Mouse (Mus musculus) liver, adult 2 months (tissue): ENCODE results near the gene Amigo3. TPM values are rescaled to one million over a fixed set of nuclear protein-coding genes. Genes with fewer than 3 reads are reported as not detected.

ENCODE experiments used
- DNase-seq: peaks from one replicate; pipeline ENCODE4 v3.0.0-alpha.2; 2011; ENCODE audit warnings: low read depth, low spot score; ENCODE audit errors: extremely low read depth
- H3K27ac ChIP-seq: fragments of 200-500 bp; replicated peaks from 2 replicates; pipeline ENCODE4 v1.5.1; 2012; ENCODE audit warnings: low read depth, mild to moderate bottlenecking, control low read depth, inconsistent platforms, low read length; ENCODE audit not compliant: insufficient read depth
- H3K27me3 ChIP-seq: fragments of 200-500 bp; 2 replicates; pipeline ENCODE4 v1.6.1; 2012; ENCODE audit warnings: mild to moderate bottlenecking, moderate library complexity, low read length, inconsistent platforms; ENCODE audit not compliant: control insufficient read depth, insufficient read depth
- H3K36me3 ChIP-seq: fragments of 200-500 bp; 2 replicates; pipeline ENCODE4 v1.6.1; 2012; ENCODE audit warnings: low read length, inconsistent platforms; ENCODE audit not compliant: control insufficient read depth, insufficient read depth
- H3K4me1 ChIP-seq: fragments of 200-500 bp; 2 replicates; pipeline ENCODE4 v1.6.1; 2011; ENCODE audit warnings: low read length; ENCODE audit not compliant: control insufficient read depth, insufficient read depth
- H3K4me3 ChIP-seq: fragments of 200-500 bp; 2 replicates; pipeline ENCODE4 v1.5.1; 2011; ENCODE audit warnings: low read depth, mild to moderate bottlenecking, control low read depth, low read length, moderate library complexity; ENCODE audit not compliant: insufficient read depth
- H3K79me2 ChIP-seq: fragments of 200-500 bp; 2 replicates; pipeline ENCODE4 v1.6.1; 2012; ENCODE audit warnings: inconsistent platforms, mild to moderate bottlenecking, low read length, moderate library complexity; ENCODE audit not compliant: control insufficient read depth, insufficient read depth
- H3K9ac ChIP-seq: fragments of 200-500 bp; 2 replicates; pipeline ENCODE4 v1.6.1; 2012; ENCODE audit warnings: low read depth, mild to moderate bottlenecking, control low read depth, inconsistent platforms, low read length
- CTCF ChIP-seq: fragments of 200-500 bp; IDR thresholded peaks from 2 replicates; pipeline ENCODE4 v1.5.1; 2011; ENCODE audit warnings: low read depth, low read length, control low read depth
- POLR2A ChIP-seq: fragments of 200-500 bp; IDR thresholded peaks from 2 replicates; pipeline ENCODE4 v1.6.1; 2011; ENCODE audit warnings: low read length, control low read depth; ENCODE audit not compliant: insufficient read depth; ENCODE audit errors: extremely low read depth
- WGBS: fragments of 180-500 bp; shearing (Covaris S2); methylation state at CpG from one replicate; pipeline ENCODE4 v1.1.7; 2018; 5-methylcytosine and 5-hydroxymethylcytosine counted together
- polyA plus RNA-seq: library from polyadenylated mRNA; depleted of rRNA; stranded (reverse); fragments of >200 nt; gene quantifications from 2 replicates; pipeline ENCODE4 v1.2.3, GENCODE M21; 2012
- total RNA-seq: library from RNA; depleted of rRNA; stranded (reverse); fragments of >200 nt; gene quantifications from 2 replicates; pipeline ENCODE4 v1.2.3, GENCODE M21; 2014

Gene Amigo3
- total and polyA plus RNA-seq, 2 experiments, result 0.37 to 2.8 TPM

DNA sequence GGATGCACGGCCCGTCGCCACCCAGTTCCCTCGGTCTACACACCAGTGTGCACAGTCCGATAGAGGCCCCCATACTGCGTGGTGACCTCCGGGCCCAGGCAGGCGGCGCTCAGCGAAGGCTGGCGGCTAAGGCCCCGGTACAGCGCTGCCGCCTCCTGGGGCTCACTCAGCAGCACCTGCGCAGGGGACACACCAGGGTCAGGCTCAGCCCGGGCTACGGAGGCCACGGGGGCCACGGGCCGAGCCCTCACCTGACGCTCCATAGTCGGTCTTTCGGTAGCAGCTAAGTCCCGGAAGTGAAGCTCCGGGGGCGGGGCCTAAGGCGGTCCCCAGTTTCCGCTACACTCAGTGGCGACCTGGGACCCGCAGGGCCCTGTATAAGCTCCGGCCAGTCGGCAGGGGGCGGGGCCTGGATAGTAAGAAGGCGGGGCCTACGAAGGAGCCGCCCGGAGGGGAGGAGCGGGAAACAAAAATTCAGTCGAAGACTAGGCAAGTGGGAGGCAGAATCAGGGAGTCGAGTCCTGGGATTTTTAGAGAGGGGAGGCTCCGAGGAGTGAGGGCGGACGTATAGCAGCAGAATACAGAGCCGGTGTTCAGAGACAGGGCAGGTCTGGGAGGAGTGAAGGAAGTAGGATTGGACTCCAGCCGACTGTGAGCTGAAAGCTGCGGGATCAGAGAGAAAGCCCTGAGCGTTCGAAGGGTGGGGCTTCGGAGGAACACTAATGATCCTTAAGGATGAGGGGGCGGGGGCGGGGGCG is 41.4 kb downstream of the Amigo3 start, which contains the start of gene Apeh:
TSS of gene Apeh (minus strand) at position 423 of the 758 bp plus-strand sequence.
- Histone ChIP-seq H3K4me3 (peak within 1 kb of the TSS; percentile 75), H3K9ac (peak within 1 kb of the TSS; percentile 94), H3K27me3 (no peaks in the 10 kb centered on the region), H3K36me3 (peaks cover 10% of the 10 kb centered on the region; the same call in 1 of the 2 replicates), H3K79me2 (peaks cover 3% of the 10 kb centered on the region; the same call in 1 of the 2 replicates), H3K4me1 (peaks cover 13% of the 10 kb centered on the region), H3K27ac (peak within 1 kb of the TSS; percentile 74)
- under 1% methylated on average over 52 of the region's 52 CpGs for WGBS
- peak; percentile 75 for TF ChIP-seq POLR2A
- TF ChIP-seq CTCF, result no peak
- DNase-seq, result peak; percentile 82

DNA sequence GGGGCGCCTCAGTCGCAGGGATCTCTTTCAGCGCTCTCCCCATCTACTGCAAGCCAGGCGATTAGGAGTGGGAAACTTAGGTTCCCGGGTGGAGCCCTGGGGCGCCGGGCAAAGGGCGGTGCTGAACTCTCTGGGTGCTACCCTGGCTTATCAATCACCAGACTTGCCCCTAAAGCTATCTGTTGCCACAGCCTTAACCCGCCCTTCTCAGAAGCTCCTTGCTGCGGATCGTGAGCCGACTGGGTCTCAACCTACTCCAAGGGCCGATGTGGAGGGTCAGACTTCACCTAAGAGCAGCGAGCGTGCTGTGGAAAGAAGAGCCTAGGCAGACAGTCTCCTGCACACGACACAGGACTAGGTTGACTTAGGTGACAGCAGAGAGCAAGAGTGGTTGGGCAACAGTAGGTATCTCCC is 42.0 kb downstream of the Amigo3 start:
- DNase-seq, result peak; percentile 62
- peak overlapping the region; percentile 45 for H3K4me3 ChIP-seq
- H3K9ac ChIP-seq, result peak overlapping the region; percentile 45
- H3K27me3 ChIP-seq, result no peaks in the 10 kb centered on the region
- WGBS, result under 1% methylated on average over 16 of the region's 16 CpGs
- no peak for TF ChIP-seq POLR2A
- no peak for TF ChIP-seq CTCF
- H3K27ac ChIP-seq, result peak overlapping the region; percentile 64
- peaks cover 3% of the 10 kb centered on the region; the same call in 1 of the 2 replicates for H3K79me2 ChIP-seq
- peaks cover 13% of the 10 kb centered on the region for H3K4me1 ChIP-seq
- H3K36me3 ChIP-seq, result peaks cover 3% of the 10 kb centered on the region; the same call in 1 of the 2 replicates

DNA sequence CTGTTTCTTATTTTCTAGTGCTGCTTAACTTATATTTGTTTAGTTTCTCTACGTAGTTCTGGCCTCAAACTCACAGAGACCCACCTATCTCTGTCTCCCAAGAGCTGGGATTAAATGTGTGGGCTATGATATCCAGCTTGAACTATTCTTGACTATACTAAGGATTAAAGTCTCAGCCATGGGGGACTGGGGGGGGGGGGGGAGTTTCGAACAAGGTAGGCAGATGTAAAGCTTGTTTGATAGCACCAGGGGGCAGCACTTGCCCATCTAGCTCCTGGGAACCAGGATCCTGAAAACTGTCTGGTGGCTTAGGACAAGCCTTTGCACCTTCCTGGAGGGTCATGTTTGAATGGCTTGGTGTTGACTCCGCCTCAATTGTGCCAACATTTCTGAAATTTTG is 42.6 kb downstream of the Amigo3 start:
- Histone ChIP-seq H3K27me3 (no peaks in the 10 kb centered on the region), H3K4me1 (peaks cover 13% of the 10 kb centered on the region), H3K27ac (peak overlapping the region; percentile 37), H3K36me3 (peaks cover 3% of the 10 kb centered on the region; the same call in 1 of the 2 replicates), H3K9ac (no peak overlapping the region), H3K4me3 (no peak overlapping the region; the same call in 1 of the 2 replicates), H3K79me2 (peaks cover 3% of the 10 kb centered on the region; the same call in 1 of the 2 replicates)
- TF ChIP-seq CTCF (peak; percentile 79), POLR2A (no peak)
- peak; percentile 76 for DNase-seq
- 5% methylated on average over 3 of the region's 3 CpGs for WGBS

DNA sequence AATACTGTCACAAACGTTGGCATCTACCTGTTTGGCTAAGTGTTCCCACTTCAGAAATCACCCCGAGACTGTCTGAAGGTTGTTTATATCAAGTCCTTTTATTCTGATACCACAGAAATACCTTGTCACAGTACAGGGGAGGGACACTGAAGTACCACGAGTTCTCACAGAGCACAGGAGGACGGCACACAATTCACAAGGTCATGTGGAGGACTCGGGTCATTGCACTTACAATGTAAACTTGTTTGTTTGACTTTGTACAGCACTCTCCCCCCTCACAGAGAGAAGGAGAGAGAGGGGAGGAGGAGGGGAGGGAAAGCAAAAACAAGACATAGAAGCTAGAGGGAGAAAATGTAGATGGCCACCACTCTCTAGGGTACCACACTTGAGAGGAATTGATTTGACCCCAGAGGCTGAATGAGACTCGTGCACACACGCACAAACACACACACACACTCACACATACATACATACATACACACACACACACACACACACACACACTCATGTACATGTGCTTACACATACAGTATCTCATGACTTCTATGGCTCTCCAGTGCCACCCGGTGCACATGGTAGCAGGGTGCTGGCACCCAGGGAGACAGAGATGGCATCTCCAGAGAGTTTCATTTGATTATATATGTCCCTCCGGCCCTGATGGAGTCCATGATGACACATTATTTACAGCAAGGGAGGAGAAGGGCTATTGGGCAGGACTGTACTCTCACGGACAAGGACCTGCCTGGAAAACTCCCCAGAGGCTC is 43.2 kb downstream of the Amigo3 start:
- peak overlapping the region; percentile 37 for H3K27ac ChIP-seq
- peaks cover 2% of the 10 kb centered on the region; the same call in 1 of the 2 replicates for H3K36me3 ChIP-seq
- no peak overlapping the region for H3K4me3 ChIP-seq
- peaks cover 3% of the 10 kb centered on the region; the same call in 1 of the 2 replicates for H3K79me2 ChIP-seq
- H3K4me1 ChIP-seq, result peaks cover 11% of the 10 kb centered on the region
- DNase-seq, result peak; percentile 90
- no peaks in the 10 kb centered on the region for H3K27me3 ChIP-seq
- H3K9ac ChIP-seq, result no peak overlapping the region
- WGBS, result 33% methylated on average over 10 of the region's 10 CpGs
- no peak for TF ChIP-seq POLR2A
- TF ChIP-seq CTCF, result 0 out of 2 replicates have a peak, but pooled peaks have one; percentile 6

DNA sequence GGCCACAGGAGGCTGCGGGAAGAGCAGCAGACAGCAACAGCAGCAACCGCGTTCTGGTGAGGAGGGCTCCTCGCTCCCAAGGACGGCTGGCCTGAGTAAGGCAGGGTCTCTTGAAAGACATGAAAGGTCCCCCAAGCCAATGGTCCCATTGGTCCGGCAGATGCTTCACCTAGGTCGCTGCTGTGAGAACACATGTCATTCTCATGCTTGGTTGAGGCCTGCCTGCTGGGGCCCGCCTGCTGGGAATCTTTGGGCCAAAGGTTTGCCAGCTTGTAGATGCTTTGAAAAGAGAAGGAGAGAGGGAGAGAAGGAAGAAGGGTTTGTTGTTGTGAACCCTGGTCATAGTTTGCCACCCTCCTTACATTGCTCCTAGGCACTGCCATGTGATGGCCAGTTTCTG is 46.7 kb downstream of the Amigo3 start:
- Histone ChIP-seq H3K27me3 (no peaks in the 10 kb centered on the region), H3K36me3 (no peaks in the 10 kb centered on the region), H3K9ac (no peak overlapping the region), H3K27ac (no peak overlapping the region), H3K79me2 (no peaks in the 10 kb centered on the region), H3K4me1 (peaks cover 3% of the 10 kb centered on the region; the same call in 1 of the 2 replicates), H3K4me3 (no peak overlapping the region)
- 91% methylated on average over 8 of the region's 8 CpGs for WGBS
- TF ChIP-seq CTCF, result no peak
- TF ChIP-seq POLR2A, result no peak
- DNase-seq, result no peak
